7 mouse cellular contexts compared by ENCODE assay signal in the genomic region with DNA sequence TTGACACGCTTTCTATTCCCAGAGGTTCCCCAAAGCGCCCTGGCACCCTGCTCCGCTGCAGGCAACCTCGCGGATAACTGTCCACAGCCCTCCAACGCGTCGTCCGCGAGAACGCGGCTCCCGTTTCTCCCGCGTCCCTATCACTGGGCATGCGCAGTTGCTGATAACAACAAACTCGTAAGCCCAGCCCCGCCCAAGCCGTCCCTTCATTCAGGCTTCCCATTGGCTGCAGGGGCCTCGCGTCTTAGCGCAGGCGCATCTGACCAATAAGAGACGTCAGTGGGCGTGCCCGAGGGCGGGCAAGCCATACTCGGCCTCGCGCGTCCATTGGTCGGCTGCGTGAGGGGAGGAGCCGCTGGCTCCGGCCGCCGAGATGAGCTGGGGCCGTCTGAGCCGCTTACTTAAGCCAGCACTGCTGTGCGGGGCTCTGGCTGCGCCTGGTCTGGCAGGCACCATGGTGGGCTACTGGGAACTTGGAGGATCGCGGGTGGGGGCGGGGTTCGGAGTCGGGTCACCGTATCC. TPM values are rescaled to one million over a fixed set of nuclear protein-coding genes. Genes with fewer than 3 reads are reported as not detected.
DNase-seq lines count a peak whose midpoint lies in the region; ATAC-seq lines count a peak whose summit lies in the region.

No protein-coding gene starts in this region.

- intact Hi-C loops in left cerebral cortex, postnatal 25 days (cut with DNase I), result loop anchor here (1.0 to 5.0 kb wide), 2 partner anchors 62 to 66 kb away; a partner anchor contains a TSS

- no peaks in the 10 kb centered on the region for H3K27me3 ChIP-seq in intestine, embryonic 15.5 days (replicated peaks)
- no peaks in the 10 kb centered on the region for H3K27me3 ChIP-seq in midbrain, embryonic 10.5 days (ENCODE audit: low read depth, poor library complexity, severe bottlenecking)

- WGBS in intestine, embryonic 15.5 days, result under 1% methylated on average over 47 of the region's 47 CpGs
- WGBS in midbrain, embryonic 10.5 days, result under 1% methylated on average over 47 of the region's 47 CpGs

- H3K4me1 ChIP-seq in intestine, embryonic 15.5 days (replicated peaks), result peaks cover 40% of the 10 kb centered on the region
- H3K4me1 ChIP-seq in midbrain, embryonic 10.5 days, result peaks cover 76% of the 10 kb centered on the region

- H3K4me3 ChIP-seq in intestine, embryonic 15.5 days (replicated peaks), result peak overlapping the region; percentile 81
- H3K4me3 ChIP-seq in midbrain, embryonic 10.5 days, result peak overlapping the region; percentile 95

- no peaks in the 10 kb centered on the region for H3K9me3 ChIP-seq in intestine, embryonic 15.5 days
- no peaks in the 10 kb centered on the region for H3K9me3 ChIP-seq in midbrain, embryonic 10.5 days (replicated peaks)

- H3K36me3 ChIP-seq in intestine, embryonic 15.5 days, result peaks cover 21% of the 10 kb centered on the region
- peaks cover 31% of the 10 kb centered on the region for H3K36me3 ChIP-seq in midbrain, embryonic 10.5 days

- DNase-seq in adrenal gland, adult 18-20 months (ENCODE audit: low spot score in 2 of 2), result peak; percentile 98
- peak; percentile 100 for DNase-seq in embryo, embryonic 11 days
- peak; percentile 99 for DNase-seq in gastrocnemius, postnatal 25 days
- DNase-seq in left cerebral cortex, postnatal 25 days (ENCODE audit: low spot score in 2 of 2), result peak; percentile 100
- DNase-seq in midbrain, embryonic 10.5 days (ENCODE audit: low spot score), result peak; percentile 100
- DNase-seq in right cerebral cortex, postnatal 4 days, result peak; percentile 98

- ATAC-seq in intestine, embryonic 15.5 days, result peak; percentile 93

- H3K27ac ChIP-seq in intestine, embryonic 15.5 days, result peak overlapping the region; percentile 96
- H3K27ac ChIP-seq in midbrain, embryonic 10.5 days (replicated peaks), result peak overlapping the region; percentile 98

- H3K4me2 ChIP-seq in intestine, embryonic 15.5 days (replicated peaks), result peak overlapping the region; percentile 77

- H3K9ac ChIP-seq in intestine, embryonic 15.5 days, result peak overlapping the region; percentile 86

RNA-seq across cellular contexts. Expression of a gene that starts 6.4 kb away (rescaled TPM):
- 1,000 to 10,000 TPM; 1,091 to 1,886 TPM for total RNA-seq in adrenal gland, adult 18-20 months (2021)
- total RNA-seq in gastrocnemius, postnatal 25 days (2021), result 100 to 1,000 TPM; 527 to 618 TPM
- polyA plus RNA-seq in intestine, embryonic 15.5 days (2015; fragmentation: Nextera tagmentation; extraction: Ambion mirVana), result 712 and 771 TPM in 2 replicates
- total RNA-seq in left cerebral cortex, postnatal 25 days (2021), result 100 to 1,000 TPM; 504 to 528 TPM
- 702 and 747 TPM in 2 replicates for polyA plus RNA-seq in midbrain, embryonic 10.5 days (2016; fragmentation: Nextera tagmentation; extraction: Ambion mirVana)

RNA-seq across cellular contexts. Expression of a gene that starts 13.7 kb away (rescaled TPM):
- total RNA-seq in adrenal gland, adult 18-20 months (2021), result 10 to 100 TPM; 86.3 to 94.3 TPM
- total RNA-seq in gastrocnemius, postnatal 25 days (2021), result 10 to 100 TPM; 43.2 to 45.5 TPM
- 206 and 218 TPM in 2 replicates for polyA plus RNA-seq in intestine, embryonic 15.5 days (2015; fragmentation: Nextera tagmentation; extraction: Ambion mirVana)
- 10 to 100 TPM; 71.3 to 74.8 TPM for total RNA-seq in left cerebral cortex, postnatal 25 days (2021)
- 233 and 276 TPM in 2 replicates for polyA plus RNA-seq in midbrain, embryonic 10.5 days (2016; fragmentation: Nextera tagmentation; extraction: Ambion mirVana)

RNA-seq across cellular contexts. Expression of a gene that starts 36.9 kb away (rescaled TPM):
- 1 to 10 TPM; 5.5 to 7.3 TPM for total RNA-seq in adrenal gland, adult 18-20 months (2021)
- total RNA-seq in gastrocnemius, postnatal 25 days (2021), result 1 to 10 TPM; 1.0 to 2.1 TPM
- polyA plus RNA-seq in intestine, embryonic 15.5 days (2015; fragmentation: Nextera tagmentation; extraction: Ambion mirVana), result 6.3 and 6.5 TPM in 2 replicates
- total RNA-seq in left cerebral cortex, postnatal 25 days (2021), result 1 to 10 TPM; 3.6 to 4.0 TPM
- polyA plus RNA-seq in midbrain, embryonic 10.5 days (2016; fragmentation: Nextera tagmentation; extraction: Ambion mirVana), result 7.9 and 8.0 TPM in 2 replicates

RNA-seq across cellular contexts. Expression of a gene that starts 52.1 kb away (rescaled TPM):
- 10 to 100 TPM; 31.0 to 41.4 TPM for total RNA-seq in adrenal gland, adult 18-20 months (2021)
- 1 to 10 TPM; 5.6 to 6.7 TPM for total RNA-seq in gastrocnemius, postnatal 25 days (2021)
- 12.8 and 14.0 TPM in 2 replicates for polyA plus RNA-seq in intestine, embryonic 15.5 days (2015; fragmentation: Nextera tagmentation; extraction: Ambion mirVana)
- total RNA-seq in left cerebral cortex, postnatal 25 days (2021), result 10 to 100 TPM; 17.8 to 17.9 TPM
- 15.0 and 15.2 TPM in 2 replicates for polyA plus RNA-seq in midbrain, embryonic 10.5 days (2016; fragmentation: Nextera tagmentation; extraction: Ambion mirVana)

RNA-seq across cellular contexts. Expression of a gene that starts 57.0 kb away (rescaled TPM):
- 10 to 100 TPM; 20.6 to 22.3 TPM for total RNA-seq in adrenal gland, adult 18-20 months (2021)
- 1 to 10 TPM; 4.9 to 5.7 TPM for total RNA-seq in gastrocnemius, postnatal 25 days (2021)
- polyA plus RNA-seq in intestine, embryonic 15.5 days (2015; fragmentation: Nextera tagmentation; extraction: Ambion mirVana), result 3.0 and 3.7 TPM in 2 replicates
- 10 to 100 TPM; 10.9 to 12.3 TPM for total RNA-seq in left cerebral cortex, postnatal 25 days (2021)
- polyA plus RNA-seq in midbrain, embryonic 10.5 days (2016; fragmentation: Nextera tagmentation; extraction: Ambion mirVana), result 3.2 and 4.8 TPM in 2 replicates

Comparison
In these comparisons a context has a peak if more than half of its experiments do, and no peak if none do; other contexts are left out.
1. Peak in every context shown above with its lines: DNase-seq, ATAC-seq, H3K4me3 ChIP-seq and H3K27ac ChIP-seq.